Mouse (Mus musculus): Measurements from ENCODE around the gene Gm10668.
"Not testable (repeated sequence)": the region's sequence is repeated elsewhere in the genome, so short reads cannot be mapped to it uniquely, and the experiment has no call there.

The Gm10668 gene

GRCm38 (mm10) chr7:20730524-20730923 lies at the start of gene Gm10668:
TSS of gene Gm10668 (minus strand) at chr7:20730624.
- not testable (repeated sequence) for DNase-seq

DNA sequence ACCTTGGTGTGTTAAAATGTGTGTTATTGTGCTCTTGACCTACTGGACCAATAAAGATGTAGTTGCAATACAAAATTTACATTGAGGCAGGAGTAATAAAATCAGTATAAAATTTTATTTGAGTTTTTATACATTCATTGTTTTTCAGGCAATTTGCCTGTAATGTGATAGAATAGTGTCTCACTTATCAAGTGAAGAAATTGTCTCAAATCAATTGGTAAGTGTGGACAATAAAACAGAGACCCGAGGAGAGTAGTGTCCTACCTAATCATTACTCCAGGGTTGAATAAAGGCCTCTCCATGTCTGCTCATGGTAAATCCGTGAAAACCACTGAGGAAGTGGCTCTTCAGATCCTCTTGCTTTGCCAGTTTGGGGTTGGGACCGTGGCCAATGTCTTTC lies 40.5 kb upstream of the Gm10668 start, which contains the start of gene Vmn1r112:
Gene Vmn1r112, plus strand, starts transcription at position 301 of the 400 bp plus-strand sequence.
- DNase-seq = not testable (repeated sequence)

DNA sequence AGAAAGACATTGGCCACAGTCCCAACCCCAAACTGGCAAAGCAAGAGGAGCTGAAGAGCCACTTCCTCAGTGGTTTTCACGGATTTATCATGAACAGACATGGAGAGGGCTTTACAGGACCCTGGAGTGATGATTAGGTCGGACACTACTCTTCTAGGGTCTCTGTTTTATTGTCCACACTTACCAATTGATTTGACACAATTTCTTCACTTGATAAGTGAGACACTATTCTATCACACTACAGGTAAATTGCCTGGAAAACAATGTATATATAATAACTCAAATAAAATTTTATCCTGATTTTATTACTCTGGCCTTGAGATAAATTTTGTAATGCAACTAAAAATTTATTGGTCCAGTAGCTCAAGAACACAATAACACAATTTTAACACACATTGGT lies 27.3 kb downstream of the Gm10668 start, which contains the start of gene Vmn1r111:
Gene Vmn1r111, minus strand, starts transcription at position 101 of the 400 bp plus-strand sequence.
- DNase-seq = not testable (repeated sequence)
